Mouse (Mus musculus) cerebellum, adult 11-12 months (tissue): Measurements from ENCODE around the gene Kcna5.
A peak's percentile ranks its signal among the peaks of the same experiment; 100 is the strongest.

Experiments
- DNase-seq: peaks from one replicate; pipeline ENCODE4 v3.0.0; 2022

Kcna5 gene

GRCm38 (mm10) chr6:126535208-126535910 is at the start of gene Kcna5:
TSS of gene Kcna5 (minus strand) at chr6:126535412.
- DNase-seq = no peak

- DNase-seq = peak; percentile 70
Observed at GRCm38 (mm10) chr6:126583075-126583474, 47.9 kb upstream of the Kcna5 start.

- no peak for DNase-seq
Observed at GRCm38 (mm10) chr6:126581632-126582031, 46.4 kb upstream of the Kcna5 start.

- DNase-seq = no peak
Observed at GRCm38 (mm10) chr6:126580571-126580970, 45.4 kb upstream of the Kcna5 start.

- peak; percentile 91 for DNase-seq
Observed at GRCm38 (mm10) chr6:126577415-126577814, 42.2 kb upstream of the Kcna5 start.

- DNase-seq = no peak
Observed at GRCm38 (mm10) chr6:126576566-126576965, 41.4 kb upstream of the Kcna5 start.

- DNase-seq = no peak
Observed at GRCm38 (mm10) chr6:126574778-126575177, 39.6 kb upstream of the Kcna5 start.

- DNase-seq = peak; percentile 56
Observed at GRCm38 (mm10) chr6:126573021-126573420, 37.8 kb upstream of the Kcna5 start.

- peak; percentile 82 for DNase-seq
Observed at GRCm38 (mm10) chr6:126569809-126570208, 34.6 kb upstream of the Kcna5 start.

- peak; percentile 82 for DNase-seq
Observed at GRCm38 (mm10) chr6:126568046-126568830, 33.0 kb upstream of the Kcna5 start.

GRCm38 (mm10) chr6:126567326-126567725 is 32.1 kb upstream of the Kcna5 start:
- no peak for DNase-seq

- no peak for DNase-seq
Observed at GRCm38 (mm10) chr6:126564376-126564775, 29.2 kb upstream of the Kcna5 start.

- peak; percentile 91 for DNase-seq
Observed at GRCm38 (mm10) chr6:126563898-126564297, 28.7 kb upstream of the Kcna5 start.

- peak; percentile 24 for DNase-seq
Observed at GRCm38 (mm10) chr6:126561702-126562101, 26.5 kb upstream of the Kcna5 start.

- DNase-seq = peak; percentile 16
Observed at GRCm38 (mm10) chr6:126560696-126561095, 25.5 kb upstream of the Kcna5 start.

GRCm38 (mm10) chr6:126560036-126560435 is 24.8 kb upstream of the Kcna5 start:
- DNase-seq = no peak

GRCm38 (mm10) chr6:126558276-126558675 is 23.1 kb upstream of the Kcna5 start:
- DNase-seq = no peak

- peak; percentile 81 for DNase-seq
Observed at GRCm38 (mm10) chr6:126553812-126554211, 18.6 kb upstream of the Kcna5 start.

GRCm38 (mm10) chr6:126551862-126552395 is 16.7 kb upstream of the Kcna5 start:
- no peak for DNase-seq

- no peak for DNase-seq
Observed at GRCm38 (mm10) chr6:126544107-126545036, 9.2 kb upstream of the Kcna5 start.

- DNase-seq = no peak
Observed at GRCm38 (mm10) chr6:126542724-126543123, 7.5 kb upstream of the Kcna5 start.

- DNase-seq = no peak
Observed at GRCm38 (mm10) chr6:126537512-126537911, 2.3 kb upstream of the Kcna5 start.

- no peak for DNase-seq
Observed at GRCm38 (mm10) chr6:126536926-126537325, 1.7 kb upstream of the Kcna5 start.
